Mouse (Mus musculus): ENCODE data around the gene Olfr1449.

DNA sequence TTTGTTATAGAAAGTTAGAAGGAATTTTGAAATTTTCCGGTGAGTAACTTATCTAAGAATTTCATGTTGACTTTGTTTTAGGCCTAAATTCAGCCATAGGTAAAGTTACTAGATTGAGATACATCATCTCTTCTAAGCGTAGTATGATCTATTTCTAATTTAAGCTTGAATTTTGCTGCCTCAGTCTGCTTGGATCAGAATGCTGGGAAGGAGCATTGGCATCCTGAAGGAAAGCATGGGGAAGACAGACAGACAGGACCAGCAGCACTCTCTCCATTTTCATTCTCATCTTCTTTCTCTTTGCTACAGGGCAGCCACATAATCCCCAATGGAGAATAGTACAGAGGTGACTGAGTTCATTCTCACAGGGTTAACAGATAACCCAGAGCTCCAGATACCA, 47.1 kb upstream of the Olfr1449 start, which contains the start of gene Olfr1445:
- no peak for TF ChIP-seq CTCF (IDR thresholded peaks at IDR 0.05; ENCODE audit: borderline replicate concordance, control insufficient read depth, extremely low read depth, insufficient read depth, low read length, poor library complexity)
- TF ChIP-seq POLR2A (IDR thresholded peaks at IDR 0.05; ENCODE audit: control insufficient read depth, extremely low read depth, insufficient read depth, low read length, poor library complexity) = no peak
